Mouse (Mus musculus) cerebellum, adult 2 months (tissue): ENCODE data around the gene Gsc2.

ENCODE experiments used
- CTCF ChIP-seq: fragments of 200-500 bp; IDR thresholded peaks from 2 replicates; pipeline ENCODE4 v1.5.1; 2011; ENCODE audit warnings: low read depth, mild to moderate bottlenecking, control low read depth, low read length, moderate library complexity, borderline replicate concordance; ENCODE audit not compliant: insufficient read depth
- POLR2A ChIP-seq: fragments of 200-500 bp; IDR thresholded peaks from 2 replicates; pipeline ENCODE4 v1.6.1; 2011; ENCODE audit warnings: low read length, control low read depth, borderline replicate concordance; ENCODE audit not compliant: insufficient read depth

- no peak for TF ChIP-seq CTCF
- TF ChIP-seq POLR2A = no peak
These were observed 41.9 kb downstream of the Gsc2 start for GRCm38 (mm10) chr16:17872995-17873394.
